In the genomic region with DNA sequence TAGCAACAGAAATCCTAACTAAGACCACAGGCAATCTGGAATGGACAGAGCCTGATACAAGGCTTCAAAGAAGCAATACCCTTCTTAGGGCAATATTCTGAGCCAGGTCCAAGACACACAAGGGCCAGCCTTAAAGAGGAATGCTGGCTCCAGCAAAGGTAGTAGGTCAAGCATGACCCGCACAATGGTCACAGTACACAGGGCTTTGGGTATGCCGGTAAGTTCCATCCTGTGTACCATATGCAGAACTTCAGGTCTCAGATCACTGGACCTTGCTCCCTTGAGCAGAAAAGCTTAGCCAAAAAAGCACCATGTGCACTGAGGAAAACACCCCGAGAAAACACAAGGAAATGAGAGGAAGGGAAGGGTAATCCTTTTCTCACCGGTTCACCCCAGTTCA, we compare ENCODE assay signal across 14 mouse cellular contexts. TPM values are rescaled to one million over a fixed set of nuclear protein-coding genes. Genes with fewer than 3 reads are reported as not detected.
DNase-seq lines count a peak whose midpoint lies in the region; ATAC-seq lines count a peak whose summit lies in the region.
"Had no signal": no experiment of that assay in that cellular context is flagged by ENCODE, and none has a peak within 500 bp of the region (broad histone marks: within the 10 kb centered on the region; RNA-seq: fewer than 3 reads in every experiment).

No protein-coding gene starts in this region.

- H3K36me3 ChIP-seq in forebrain, embryonic 10.5 days (replicated peaks): peaks cover 54% of the 10 kb centered on the region
- H3K36me3 ChIP-seq in forebrain, embryonic 14.5 days (ENCODE audit: control insufficient read depth, insufficient read depth, low read length): peaks cover 52% of the 10 kb centered on the region
- H3K36me3 ChIP-seq in neural tube, embryonic 13.5 days: peaks cover 53% of the 10 kb centered on the region

- no peaks in the 10 kb centered on the region for H3K9me3 ChIP-seq in forebrain, embryonic 10.5 days
- H3K9me3 ChIP-seq in forebrain, embryonic 14.5 days (replicated peaks; ENCODE audit: control insufficient read depth, low read length): no peaks in the 10 kb centered on the region
- no peaks in the 10 kb centered on the region for H3K9me3 ChIP-seq in neural tube, embryonic 13.5 days
- H3K9me3 ChIP-seq: intestine, embryonic 15.5 days had no signal

- H3K4me3 ChIP-seq in forebrain, embryonic 10.5 days: 0 out of 2 replicates have a peak overlapping the region, but pooled peaks have one; percentile 94
- H3K4me3 ChIP-seq in forebrain, embryonic 14.5 days (ENCODE audit: low read depth, low read length): no peak overlapping the region
- peak overlapping the region; percentile 90 for H3K4me3 ChIP-seq in neural tube, embryonic 13.5 days
- H3K4me3 ChIP-seq: intestine, embryonic 15.5 days had no signal

- no peak overlapping the region for H3K27ac ChIP-seq in forebrain, embryonic 10.5 days
- no peak overlapping the region for H3K27ac ChIP-seq in forebrain, embryonic 14.5 days (ENCODE audit: low read depth, low read length)
- H3K27ac ChIP-seq in neural tube, embryonic 13.5 days (replicated peaks): no peak overlapping the region
- H3K27ac ChIP-seq: intestine, embryonic 15.5 days had no signal

- H3K4me1 ChIP-seq in forebrain, embryonic 10.5 days: peaks cover 16% of the 10 kb centered on the region
- peaks cover 8% of the 10 kb centered on the region for H3K4me1 ChIP-seq in forebrain, embryonic 14.5 days (ENCODE audit: control insufficient read depth, insufficient read depth, low read length)
- H3K4me1 ChIP-seq in neural tube, embryonic 13.5 days (replicated peaks): peaks cover 37% of the 10 kb centered on the region

- peaks cover 3% of the 10 kb centered on the region for H3K27me3 ChIP-seq in forebrain, embryonic 10.5 days (ENCODE audit: poor library complexity, severe bottlenecking)
- H3K27me3 ChIP-seq in forebrain, embryonic 14.5 days (replicated peaks; ENCODE audit: control insufficient read depth, insufficient read depth, low read length): no peaks in the 10 kb centered on the region
- H3K27me3 ChIP-seq in neural tube, embryonic 13.5 days: peaks cover 6% of the 10 kb centered on the region
- H3K27me3 ChIP-seq: intestine, embryonic 15.5 days had no signal

- DNase-seq in forebrain, embryonic 10.5 days (ENCODE audit: extremely low spot score, low spot score): no peak
- DNase-seq in forebrain, embryonic 14.5 days (ENCODE audit: low spot score): no peak
- peak; percentile 42 for DNase-seq in kidney, adult 18-20 months
- DNase-seq in kidney, postnatal 4 days: no peak
- DNase-seq in kidney, adult 9 months: peak; percentile 59
- DNase-seq in cerebellum, postnatal 4 days (ENCODE audit: low spot score in 2 of 2): no peak
- no peak for DNase-seq in cerebellum, postnatal 10 days
- DNase-seq: adrenal gland, postnatal 10 days; liver; right cerebral cortex, postnatal 25 days; thymus, adult 2 months had no signal

- no peak for ATAC-seq in forebrain, embryonic 14.5 days
- no peak for ATAC-seq in neural tube, embryonic 13.5 days (ENCODE audit: low read depth)
- ATAC-seq: intestine, embryonic 15.5 days had no signal

- H3K4me2 ChIP-seq in forebrain, embryonic 14.5 days (ENCODE audit: low read length): no peak overlapping the region
- peak overlapping the region; percentile 81 for H3K4me2 ChIP-seq in neural tube, embryonic 13.5 days

- WGBS in forebrain, embryonic 10.5 days: 98% methylated on average over 4 of the region's 4 CpGs
- WGBS in forebrain, embryonic 14.5 days: 95% methylated on average over 4 of the region's 4 CpGs
- WGBS in neural tube, embryonic 13.5 days: 92% methylated on average over 4 of the region's 4 CpGs

- H3K9ac ChIP-seq in forebrain, embryonic 14.5 days (ENCODE audit: low read length): no peak overlapping the region
- 0 out of 2 replicates have a peak overlapping the region, but pooled peaks have one; percentile 93 for H3K9ac ChIP-seq in neural tube, embryonic 13.5 days
- H3K9ac ChIP-seq: intestine, embryonic 15.5 days had no signal

RNA-seq across cellular contexts. Expression of a gene that starts 0.7 kb away (rescaled TPM):
- polyA plus RNA-seq in forebrain, embryonic 10.5 days (2016; fragmentation: Nextera tagmentation; extraction: Ambion mirVana): not detected in 2 replicates
- polyA plus RNA-seq in forebrain, embryonic 14.5 days (2014; fragmentation: Nextera tagmentation; extraction: Ambion mirVana): not detected in 2 replicates
- polyA plus RNA-seq in neural tube, embryonic 13.5 days (2015; fragmentation: Nextera tagmentation; extraction: Ambion mirVana): not detected in 2 replicates
- polyA plus RNA-seq: intestine, embryonic 15.5 days; lung, embryonic 16.5 days had no signal

RNA-seq across cellular contexts. Expression of a gene that starts 2.0 kb away (rescaled TPM):
- 595 and 612 TPM in 2 replicates for polyA plus RNA-seq in forebrain, embryonic 10.5 days (2016; fragmentation: Nextera tagmentation; extraction: Ambion mirVana)
- polyA plus RNA-seq in forebrain, embryonic 14.5 days (2014; fragmentation: Nextera tagmentation; extraction: Ambion mirVana): 509 and 616 TPM in 2 replicates
- 654 and 741 TPM in 2 replicates for polyA plus RNA-seq in neural tube, embryonic 13.5 days (2015; fragmentation: Nextera tagmentation; extraction: Ambion mirVana)

RNA-seq across cellular contexts. Expression of a gene that starts 7.6 kb away (rescaled TPM):
- 0.88 and 1.7 TPM in 2 replicates for polyA plus RNA-seq in forebrain, embryonic 10.5 days (2016; fragmentation: Nextera tagmentation; extraction: Ambion mirVana)
- 0.10 and 0.17 TPM in 2 replicates for polyA plus RNA-seq in forebrain, embryonic 14.5 days (2014; fragmentation: Nextera tagmentation; extraction: Ambion mirVana)
- 0.13 and 0.43 TPM in 2 replicates for polyA plus RNA-seq in neural tube, embryonic 13.5 days (2015; fragmentation: Nextera tagmentation; extraction: Ambion mirVana)

RNA-seq across cellular contexts. Expression of a gene that starts 9.4 kb away (rescaled TPM):
- 48.6 and 51.6 TPM in 2 replicates for polyA plus RNA-seq in forebrain, embryonic 10.5 days (2016; fragmentation: Nextera tagmentation; extraction: Ambion mirVana)
- 16.1 and 21.1 TPM in 2 replicates for polyA plus RNA-seq in forebrain, embryonic 14.5 days (2014; fragmentation: Nextera tagmentation; extraction: Ambion mirVana)
- polyA plus RNA-seq in neural tube, embryonic 13.5 days (2015; fragmentation: Nextera tagmentation; extraction: Ambion mirVana): 24.5 and 26.0 TPM in 2 replicates

Comparison
In these comparisons a context has a peak if more than half of its experiments do, and no peak if none do; other contexts are left out.
1. DNase-seq: peak in kidney, adult 18-20 months (single experiment) and kidney, adult 9 months (single experiment); none in forebrain, embryonic 10.5 days (single experiment), forebrain, embryonic 14.5 days (single experiment), kidney, postnatal 4 days (0 of 2), cerebellum, postnatal 4 days (0 of 2) and cerebellum, postnatal 10 days (0 of 2).